Mouse (Mus musculus) right cerebral cortex, postnatal 36 days (tissue): ENCODE data around the gene Ubl7.

Experiments
- DNase-seq, 2 experiments: peaks; one replicate each; pipeline ENCODE4 v3.0.0; 2022; ENCODE audit warnings: low spot score in 2 of 2, mixed read lengths in 1 of 2

The Ubl7 gene

DNA sequence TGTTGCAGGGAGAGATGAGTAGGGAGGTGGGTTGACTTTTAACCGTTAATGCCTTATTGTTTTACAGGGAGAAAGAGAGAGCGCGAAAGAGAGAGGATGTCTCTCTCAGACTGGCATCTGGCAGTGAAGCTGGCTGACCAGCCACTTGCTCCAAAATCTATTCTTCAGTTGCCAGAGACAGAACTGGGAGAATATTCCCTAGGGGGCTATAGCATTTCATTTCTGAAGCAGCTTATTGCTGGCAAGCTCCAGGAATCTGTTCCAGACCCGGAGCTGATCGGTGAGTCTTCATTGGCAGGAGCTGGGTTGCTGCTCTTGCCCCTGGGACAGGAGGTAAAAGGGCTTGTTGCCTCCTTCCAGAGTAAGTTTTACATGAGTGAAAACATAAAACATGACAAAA, 1.8 kb downstream of the Ubl7 start:
- DNase-seq = no peak

DNA sequence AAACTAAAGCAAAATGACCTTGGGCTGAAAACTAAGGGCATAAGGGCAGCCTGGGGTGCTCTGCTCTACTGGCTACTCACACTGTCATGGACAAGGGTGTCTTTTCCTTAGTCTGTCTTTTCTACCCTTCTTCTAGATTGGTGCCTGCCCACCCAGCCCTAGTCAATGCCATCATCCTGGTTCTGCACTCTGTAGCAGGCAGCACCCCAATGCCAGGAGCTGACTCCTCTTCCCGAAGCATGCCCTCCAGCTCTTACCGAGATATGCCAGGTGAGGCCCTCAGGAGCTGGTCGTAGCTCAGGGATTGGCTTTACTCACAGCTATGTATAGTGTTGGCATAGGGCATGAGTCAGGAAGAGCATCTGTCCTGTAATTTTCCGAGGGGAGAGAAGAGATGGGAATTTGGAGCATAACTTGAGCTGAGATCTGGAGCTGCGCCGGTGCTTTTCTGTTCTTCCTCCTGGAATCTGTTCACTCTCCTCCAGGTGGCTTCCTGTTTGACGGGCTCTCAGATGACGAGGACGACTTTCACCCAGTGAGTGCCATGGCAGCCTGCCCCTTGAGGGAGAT, 10.8 kb downstream of the Ubl7 start:
- no peak for DNase-seq

DNA sequence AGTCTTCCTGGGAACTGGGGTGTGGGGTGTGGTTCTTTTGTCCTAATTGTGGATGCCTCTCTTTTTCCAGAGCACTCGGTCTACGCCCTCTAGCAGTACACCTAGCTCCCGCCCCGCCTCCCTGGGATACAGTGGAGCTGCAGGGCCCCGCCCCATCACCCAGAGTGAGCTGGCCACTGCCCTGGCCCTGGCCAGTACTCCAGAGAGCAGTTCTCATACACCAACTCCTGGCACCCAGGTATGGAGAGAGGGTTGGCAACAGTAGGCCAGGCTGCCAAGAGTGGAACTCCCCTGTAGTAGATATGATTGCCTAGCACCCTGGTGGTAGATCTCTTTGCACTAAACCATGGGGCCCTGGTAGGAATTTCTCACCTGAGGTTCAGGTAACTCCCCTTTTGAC, 11.6 kb downstream of the Ubl7 start:
- DNase-seq = no peak

DNA sequence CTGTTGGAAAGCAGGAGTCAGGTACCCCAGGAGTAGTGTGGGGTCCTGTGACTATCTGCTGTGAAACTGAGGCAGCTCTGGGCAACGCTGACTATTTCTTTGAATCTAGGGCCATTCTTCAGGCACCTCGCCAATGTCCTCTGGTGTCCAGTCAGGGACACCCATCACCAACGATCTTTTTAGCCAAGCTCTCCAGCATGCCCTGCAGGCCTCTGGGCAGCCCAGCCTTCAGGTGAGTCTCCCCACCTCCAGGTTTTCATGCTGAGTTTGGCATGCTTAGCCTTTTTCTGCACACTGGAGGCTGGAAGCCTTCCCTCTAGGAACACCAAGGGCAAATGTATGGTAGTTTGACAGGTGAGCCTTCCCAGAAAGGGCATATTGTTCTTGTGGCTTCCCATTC, 12.3 kb downstream of the Ubl7 start:
- DNase-seq = no peak

DNA sequence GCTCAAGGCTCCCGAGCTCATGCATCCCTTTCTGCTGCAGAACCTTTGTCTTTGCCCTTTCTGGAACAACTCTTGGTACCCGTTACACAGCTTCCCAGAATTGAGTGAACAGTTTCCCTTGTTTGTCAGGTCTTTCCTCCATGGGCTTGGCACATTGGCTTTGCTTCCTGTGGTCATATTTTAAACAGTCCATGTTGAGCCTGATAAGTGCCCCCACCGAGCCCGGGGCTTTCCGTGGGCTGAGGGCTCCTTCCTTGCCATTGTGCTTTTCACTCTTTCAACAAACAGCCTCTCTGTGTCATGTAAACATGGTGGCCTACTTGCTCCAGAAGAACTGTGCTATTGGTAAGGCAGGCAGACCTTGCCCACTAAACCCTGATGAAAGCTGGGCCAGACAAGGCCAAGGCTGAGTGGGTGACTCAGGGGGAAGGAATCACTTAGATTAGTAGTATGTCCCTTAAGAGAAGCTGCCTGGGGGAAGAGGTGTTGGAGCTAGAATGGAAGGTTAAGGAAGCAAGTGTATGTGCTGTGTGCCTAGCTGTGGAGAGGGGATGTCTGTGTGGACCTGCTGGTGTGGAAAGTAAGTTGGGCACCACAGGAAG, 20.5 kb downstream of the Ubl7 start:
- DNase-seq = no peak

DNA sequence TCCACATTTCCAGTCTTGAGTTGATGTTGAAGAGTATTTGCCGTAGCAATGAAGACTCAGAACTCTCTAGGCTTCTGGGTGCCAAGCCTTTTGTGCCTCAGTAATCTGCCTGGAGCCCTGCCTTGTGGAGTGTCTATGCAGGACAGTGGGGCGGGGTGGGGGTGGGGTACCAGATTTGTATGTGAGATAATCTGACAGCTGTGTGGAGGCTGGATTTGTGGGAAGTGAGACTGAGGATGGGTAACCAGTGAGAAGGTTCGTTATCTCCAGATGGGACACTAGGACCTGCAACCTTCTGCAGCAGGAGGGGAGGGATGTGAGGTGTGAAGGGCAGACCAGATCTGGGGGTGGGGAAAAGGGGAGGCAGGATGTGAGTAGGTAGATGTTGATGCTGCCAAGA, 21.5 kb downstream of the Ubl7 start:
- DNase-seq = peak in 1 of 2 experiments; percentile 36

DNA sequence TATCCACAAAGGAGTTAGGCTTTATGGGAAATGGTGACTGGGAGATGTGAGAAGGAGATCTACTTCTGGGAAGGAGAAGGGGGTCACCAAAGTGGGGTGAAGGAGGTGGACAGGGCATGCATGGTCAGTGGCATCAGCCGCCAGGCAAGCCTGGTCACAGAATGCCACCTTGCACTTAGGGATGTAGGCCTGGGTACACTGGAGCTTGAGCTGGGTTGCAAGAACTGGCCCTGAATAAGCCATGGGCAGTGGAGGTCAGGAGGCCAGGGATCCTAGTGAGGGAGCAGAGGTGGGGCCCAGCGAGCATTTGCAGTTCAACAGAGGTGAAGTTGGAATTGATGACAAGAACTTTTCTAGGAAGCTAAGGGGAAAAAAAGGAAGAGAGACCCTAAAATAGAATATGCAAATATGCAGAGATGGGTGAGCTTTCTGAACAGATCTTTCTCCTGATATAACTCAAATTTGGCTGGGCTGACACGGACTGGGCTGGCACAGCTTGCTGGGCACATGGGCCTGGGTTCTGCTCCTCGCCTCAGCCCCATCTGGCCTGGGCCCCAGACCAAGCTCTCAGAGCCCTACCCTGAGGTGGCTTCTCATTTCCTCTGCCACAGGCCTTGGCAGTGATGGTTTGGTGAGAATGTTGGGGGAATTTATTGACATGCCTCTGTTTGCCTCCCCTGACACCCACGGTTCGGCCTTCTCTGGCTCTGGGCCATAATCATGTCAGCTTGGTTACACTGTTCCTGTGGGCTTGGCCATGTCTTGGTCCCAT, 22.2 kb downstream of the Ubl7 start:
- peak; percentile 34 to 47 for DNase-seq

DNA sequence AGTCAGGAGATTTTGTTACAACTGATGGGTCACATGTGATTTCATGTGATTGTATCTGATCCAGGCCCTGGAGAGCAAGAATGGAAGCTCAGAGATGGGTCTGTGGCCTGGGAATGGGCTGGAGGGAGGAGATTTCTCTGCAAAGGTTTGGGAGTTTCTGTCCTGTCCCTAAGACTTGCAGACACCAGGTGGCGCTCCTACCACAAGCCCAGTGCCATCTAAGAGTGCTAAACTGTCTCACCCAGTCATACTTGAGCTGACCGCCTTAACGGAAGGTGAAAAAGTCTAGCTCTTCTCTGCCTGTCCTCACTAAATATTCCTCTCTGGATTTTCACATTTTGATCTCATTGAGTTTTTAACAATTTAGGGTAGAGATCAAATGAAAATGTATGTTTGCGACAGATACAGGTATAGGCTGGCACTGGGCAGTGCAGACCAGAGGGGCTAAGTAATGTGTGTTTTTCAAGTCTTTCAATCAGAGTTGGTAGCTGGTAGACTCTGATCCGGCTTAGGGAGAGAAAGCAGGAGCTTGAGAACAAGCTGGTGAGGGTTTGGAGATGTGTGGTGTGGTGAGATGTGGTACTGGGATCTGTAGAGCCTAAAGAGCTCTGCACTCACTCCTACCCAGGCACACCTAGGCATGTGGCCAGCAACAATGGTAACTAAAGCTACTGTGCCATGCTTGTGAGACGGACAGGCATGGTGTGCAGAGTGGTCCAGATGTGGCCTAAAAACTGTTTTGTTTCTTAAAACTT, 25.1 kb downstream of the Ubl7 start:
- peak; percentile 64 to 75 for DNase-seq

DNA sequence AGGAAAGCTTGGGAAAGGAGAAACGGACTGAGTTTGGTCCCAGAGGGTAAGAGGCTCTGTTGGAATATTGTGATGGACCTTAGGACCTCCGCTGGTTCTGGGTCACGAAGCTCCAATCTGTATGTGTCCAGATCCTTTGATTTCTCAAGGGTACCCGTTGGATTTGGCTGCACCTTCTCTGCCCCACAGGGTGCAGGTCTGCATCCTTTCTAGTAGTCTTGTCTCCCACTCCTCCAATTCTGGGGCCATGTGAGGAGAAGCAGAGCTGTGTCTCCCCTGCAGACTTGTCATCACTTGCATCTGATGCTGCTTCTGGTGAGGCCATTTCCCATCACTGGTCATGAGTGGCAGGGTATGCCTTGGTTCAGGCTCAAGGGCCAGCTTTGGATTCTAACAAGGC, 26.4 kb downstream of the Ubl7 start:
- no peak for DNase-seq

DNA sequence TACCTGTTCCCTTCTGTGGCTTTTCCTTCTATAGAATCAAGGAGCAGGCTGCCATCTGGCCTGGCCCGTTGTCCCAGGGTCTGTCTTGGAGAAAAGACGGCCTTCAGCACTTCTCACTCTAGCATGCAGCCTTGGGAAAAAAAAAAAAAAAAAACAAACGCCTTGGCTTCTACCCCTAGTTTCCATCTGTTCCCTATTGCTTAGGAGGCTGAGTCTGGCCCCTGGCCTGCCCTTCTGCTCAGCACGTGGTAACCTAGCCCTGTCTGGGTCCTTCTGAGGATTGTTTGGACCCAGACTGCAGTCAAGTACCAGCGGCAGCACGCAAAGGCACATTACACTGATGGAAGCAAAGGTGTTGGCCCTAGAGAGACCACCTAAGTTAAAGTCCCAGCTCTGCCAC, 26.9 kb downstream of the Ubl7 start:
- no peak for DNase-seq

DNA sequence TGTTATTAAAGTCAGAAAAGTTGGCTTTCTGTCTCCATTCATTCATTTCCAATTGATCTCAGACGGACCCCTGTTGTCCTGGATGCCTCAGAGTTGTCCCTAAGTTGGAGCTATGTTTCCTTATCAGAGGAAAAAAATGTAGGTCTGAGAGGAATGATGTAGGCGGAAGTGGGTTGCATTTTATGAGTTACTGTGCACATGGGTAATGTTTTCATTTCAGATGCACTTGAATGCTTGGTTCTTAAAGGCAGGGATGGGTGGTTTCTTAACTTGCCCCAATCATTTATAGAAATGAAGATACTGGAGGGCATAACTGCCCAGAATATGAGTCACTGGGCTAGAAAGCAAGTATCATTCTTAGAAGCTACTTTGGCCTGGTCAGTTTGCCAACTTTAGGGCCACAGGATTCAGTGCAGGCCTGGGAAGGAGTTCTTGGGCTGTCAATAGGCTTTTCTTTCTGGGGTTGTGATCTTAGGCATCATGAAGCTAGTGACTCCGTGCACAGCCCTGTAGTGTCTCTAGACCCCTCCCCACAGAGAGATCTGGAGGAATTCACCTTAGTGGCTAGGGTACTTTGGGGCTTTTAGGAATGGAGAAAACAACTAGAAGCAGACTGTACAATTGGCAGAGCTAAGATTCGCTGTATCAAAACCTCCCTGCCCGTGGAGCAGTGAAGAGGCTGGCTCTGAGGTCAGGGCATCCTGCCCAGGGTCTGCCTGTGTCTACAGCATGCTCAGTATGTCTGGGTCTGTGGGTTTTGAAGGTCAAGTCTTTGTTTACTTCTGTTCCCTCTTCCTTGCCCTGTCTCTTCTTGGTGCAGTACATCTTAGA, 27.7 kb downstream of the Ubl7 start:
- no peak for DNase-seq

DNA sequence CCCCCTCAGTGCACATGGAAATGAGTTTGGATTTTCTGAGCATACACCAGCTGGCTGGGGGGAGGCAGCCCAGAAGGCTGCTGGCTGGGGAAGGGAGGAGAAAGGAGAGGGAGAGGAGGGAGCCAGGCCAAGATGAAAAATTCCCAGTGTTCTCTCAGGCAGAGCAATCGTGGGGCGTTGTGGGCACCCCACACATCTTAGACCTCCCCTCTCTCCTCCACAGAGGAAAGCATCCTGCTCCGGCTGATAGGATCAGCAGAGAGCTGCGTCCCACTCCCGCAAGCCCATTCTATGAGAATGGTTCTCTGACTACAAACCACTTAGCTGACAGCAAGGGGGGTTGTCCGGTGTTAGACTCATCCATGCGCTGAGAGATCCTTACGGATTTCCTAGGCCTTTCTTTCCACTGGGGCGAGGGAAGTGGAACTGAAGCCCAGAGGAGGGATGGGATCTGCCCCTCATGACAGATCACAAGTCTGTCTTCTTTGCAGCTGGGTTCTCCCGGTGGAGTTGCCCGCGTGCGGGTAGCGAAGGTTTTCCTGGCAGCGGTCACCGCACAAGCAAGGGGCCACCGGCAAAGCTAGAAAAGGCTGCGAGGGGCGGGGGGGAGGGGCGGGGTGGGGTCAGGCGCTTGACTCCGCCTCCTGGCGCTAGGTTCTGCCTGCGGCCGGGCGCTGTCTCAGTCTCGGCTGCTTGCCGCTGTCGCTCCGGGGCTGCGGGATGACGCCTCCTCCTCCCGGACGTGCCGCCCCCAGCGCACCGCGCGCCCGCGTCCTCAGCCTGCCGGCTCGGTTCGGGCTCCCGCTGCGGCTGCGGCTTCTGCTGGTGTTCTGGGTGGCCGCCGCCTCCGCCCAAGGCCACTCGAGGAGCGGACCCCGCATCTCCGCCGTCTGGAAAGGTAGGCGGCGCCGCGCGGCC, 28.9 kb downstream of the Ubl7 start, which contains the start of gene Sema7a:
Sema7a (plus strand) TSS at position 682 of the 918 bp plus-strand sequence.
- peak; percentile 77 to 78 for DNase-seq

DNA sequence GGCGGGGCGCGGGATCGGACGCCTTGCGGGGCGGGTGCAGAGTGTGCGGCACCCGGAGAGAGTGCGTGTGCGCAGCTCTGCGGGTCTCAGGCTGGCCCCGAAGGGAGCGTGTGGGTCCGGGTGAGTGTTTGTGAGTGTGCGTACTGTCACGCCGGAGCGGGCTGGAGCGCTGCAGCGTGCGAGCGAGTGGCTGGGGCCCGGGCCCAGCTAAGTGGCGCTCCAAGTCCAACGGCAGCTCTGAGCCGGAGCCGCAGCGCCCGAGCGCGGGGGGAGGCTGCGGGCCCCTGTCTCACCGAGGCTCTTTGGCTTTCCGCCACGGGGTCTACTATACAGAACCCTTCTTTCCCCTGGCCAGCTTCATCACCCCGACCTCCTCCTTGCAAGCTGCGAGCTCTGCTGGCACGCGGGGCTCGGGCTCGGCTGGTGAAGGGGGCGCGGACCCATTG, 29.6 kb downstream of the Ubl7 start:
- DNase-seq = no peak

DNA sequence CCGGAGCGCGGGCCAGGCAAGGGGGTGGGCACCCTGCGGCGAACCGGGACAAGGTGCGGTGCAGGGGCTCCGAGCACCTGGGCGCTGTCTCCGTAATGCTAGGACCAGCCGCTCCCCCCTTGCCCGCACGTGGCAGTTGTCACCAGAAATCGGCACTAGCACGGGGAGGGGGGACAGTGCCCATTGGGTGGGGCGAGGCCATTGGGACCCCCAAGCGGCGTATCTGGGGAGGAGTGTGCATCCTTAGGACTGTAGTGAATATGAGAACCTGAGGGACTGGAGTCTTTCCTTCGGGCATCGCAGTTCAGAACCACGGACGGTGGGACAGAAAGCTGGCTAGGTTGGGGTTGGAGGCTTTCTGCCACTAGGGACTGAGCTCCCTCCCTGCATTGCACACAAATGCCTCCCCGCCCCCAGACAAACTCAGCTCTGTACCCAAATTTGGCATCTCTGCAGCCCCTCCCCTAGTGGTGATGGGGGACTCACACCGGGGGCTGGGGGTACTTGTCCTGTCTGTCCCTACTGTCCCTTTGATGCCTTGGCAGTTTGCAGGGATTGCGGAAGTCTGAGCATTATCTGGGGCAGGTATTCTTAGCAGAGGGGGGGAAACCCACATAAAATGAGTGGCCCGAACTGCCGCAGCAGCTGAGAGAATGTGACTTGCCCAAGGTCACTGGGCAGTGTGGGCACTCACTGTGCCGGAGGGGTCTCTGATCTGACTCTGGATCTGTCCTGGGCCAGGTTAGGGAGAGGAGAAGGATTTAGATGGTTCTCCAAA, 30.3 kb downstream of the Ubl7 start:
- DNase-seq = no peak

DNA sequence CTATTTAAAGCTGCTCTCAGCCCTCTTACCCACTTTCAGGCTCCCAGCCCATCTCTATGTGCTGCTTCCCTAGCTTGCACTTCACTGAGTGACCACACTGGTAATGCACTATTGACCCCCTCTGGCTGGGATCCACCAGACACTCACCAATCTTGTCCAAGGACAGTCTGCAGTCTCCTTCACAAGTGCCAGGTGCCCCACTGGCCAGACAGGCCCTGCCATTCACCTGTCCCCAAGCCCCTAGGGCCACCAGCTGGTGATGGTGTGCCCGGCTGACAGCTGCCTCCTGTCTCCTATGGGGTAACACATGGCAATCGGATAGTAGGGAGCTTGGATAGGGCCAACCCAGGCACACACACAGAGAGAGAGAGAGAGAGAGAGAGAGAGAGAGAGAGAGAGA, 31.3 kb downstream of the Ubl7 start:
- DNase-seq = no peak

DNA sequence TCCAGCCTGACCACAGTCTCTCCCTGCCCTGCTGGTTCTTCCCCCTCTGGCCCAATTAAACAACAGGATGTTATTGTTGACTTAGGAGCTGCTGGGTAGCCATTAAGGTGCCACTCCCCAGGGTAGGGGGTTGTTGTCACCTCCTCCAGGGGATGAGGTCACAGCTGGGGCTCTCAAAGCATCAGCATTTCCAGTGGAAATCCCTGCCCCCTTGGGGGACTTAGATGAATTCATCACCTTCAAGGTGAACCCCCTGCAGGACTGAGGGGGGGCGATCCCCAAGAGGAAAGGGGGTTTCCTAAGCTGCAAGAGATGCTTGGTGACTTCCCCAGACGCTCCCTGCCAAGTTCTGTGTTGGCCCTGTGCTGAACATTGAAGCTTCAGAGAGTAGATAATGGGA, 32.3 kb downstream of the Ubl7 start:
- DNase-seq = no peak

DNA sequence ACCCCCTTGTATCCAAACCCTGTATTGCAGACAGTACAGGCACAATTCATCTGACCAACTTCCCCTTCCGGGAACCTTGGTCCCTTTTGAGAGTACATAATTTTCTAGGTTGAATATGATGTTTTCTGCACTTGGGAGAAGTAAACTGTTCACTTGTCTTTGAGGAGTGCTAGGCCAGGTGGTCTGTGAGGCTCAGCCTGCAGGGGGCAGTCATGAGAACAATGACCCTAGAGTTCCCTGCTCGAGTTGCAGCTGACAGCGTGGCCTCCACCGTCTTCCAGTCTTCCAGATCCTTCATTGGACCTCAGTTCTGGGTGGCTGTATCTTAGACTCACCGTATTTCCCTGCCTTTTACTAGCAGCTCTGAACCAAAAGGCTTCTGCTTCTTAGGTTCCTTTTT, 33.8 kb downstream of the Ubl7 start:
- DNase-seq = no peak

DNA sequence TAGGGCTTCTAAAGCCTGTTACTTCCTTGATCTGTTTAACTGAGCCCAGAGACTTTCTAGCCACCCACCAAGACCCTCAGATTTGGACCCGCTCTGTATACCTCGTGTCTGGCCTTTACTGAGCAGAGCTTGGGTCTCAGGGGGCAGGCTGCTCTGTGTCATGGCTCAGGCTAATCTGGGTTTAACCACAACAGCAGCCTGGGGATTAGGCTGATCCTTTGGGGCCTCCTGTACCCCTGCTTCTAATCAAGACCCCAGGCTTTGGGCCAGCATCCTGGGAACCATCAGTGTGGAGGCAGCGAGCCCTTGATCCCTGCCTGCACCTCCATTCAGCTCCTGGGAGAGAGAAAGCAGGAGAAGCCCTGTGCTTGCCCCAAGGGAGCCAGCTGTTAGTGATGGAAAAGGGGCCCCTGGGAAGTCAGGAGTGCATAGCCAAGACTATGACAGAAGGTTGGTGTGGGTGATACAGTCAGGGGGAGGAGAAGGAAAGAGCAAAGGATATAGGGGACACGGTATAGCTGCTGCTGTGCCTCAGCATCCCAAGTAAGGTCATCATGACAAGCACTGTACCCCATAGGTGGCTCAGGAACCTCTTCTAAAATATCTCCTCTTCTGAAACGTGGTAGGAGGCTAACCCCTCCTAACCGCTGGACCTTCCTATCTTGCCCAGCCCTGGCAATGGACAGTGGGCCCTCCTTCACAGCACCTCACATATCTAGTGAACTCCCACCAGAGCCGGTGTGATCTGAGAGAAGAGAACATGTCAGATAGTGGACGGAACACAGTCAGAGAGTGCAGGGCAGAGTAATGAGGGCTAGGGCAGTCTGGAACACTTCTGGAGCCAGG, 35.2 kb downstream of the Ubl7 start:
- DNase-seq = no peak
